Mouse (Mus musculus): Measurements from ENCODE around the gene Rrp9. TPM values are rescaled to one million over a fixed set of nuclear protein-coding genes. Genes with fewer than 3 reads are reported as not detected.

The Rrp9 gene
- polyA plus RNA-seq, 1 experiment from 2014 or later: 74.6 TPM

DNA sequence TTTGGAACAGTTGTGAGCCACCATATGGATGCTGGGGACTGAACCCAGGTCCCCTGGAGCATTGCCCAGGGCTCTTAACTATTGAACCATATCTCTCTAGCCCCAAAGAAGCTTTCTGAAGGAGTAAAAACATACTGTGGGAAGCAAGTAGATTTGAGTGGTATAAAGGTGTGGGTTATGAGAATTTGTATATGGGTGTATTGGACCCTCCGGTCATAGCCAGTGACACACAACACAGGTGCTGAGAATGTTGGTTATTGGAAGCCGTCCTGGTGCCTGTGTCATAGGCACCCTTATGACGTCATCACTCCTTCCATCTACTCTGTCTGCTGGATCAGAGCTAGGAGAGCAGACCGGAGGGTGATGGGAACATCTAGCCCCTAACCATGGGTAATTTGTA is 38.5 kb downstream of the Rrp9 start, which contains the start of gene Iqcf5:
Iqcf5 (plus strand) TSS at position 301 of the 400 bp plus-strand sequence.
- Histone ChIP-seq H3K36me3 (no peaks in the 10 kb centered on the region), H3K4me3 (no peak within 1 kb of the TSS), H3K4me1 (peaks cover 19% of the 10 kb centered on the region), H3K27me3 (ENCODE audit: insufficient read depth, poor library complexity, severe bottlenecking) (peaks cover 52% of the 10 kb centered on the region; the same call in 1 of the 2 replicates), H3K9me3 (no peaks in the 10 kb centered on the region), H3K27ac (no peak within 1 kb of the TSS)
- 83% methylated on average over 4 of the region's 4 CpGs for WGBS
- no peak for DNase-seq (ENCODE audit: low spot score)

DNA sequence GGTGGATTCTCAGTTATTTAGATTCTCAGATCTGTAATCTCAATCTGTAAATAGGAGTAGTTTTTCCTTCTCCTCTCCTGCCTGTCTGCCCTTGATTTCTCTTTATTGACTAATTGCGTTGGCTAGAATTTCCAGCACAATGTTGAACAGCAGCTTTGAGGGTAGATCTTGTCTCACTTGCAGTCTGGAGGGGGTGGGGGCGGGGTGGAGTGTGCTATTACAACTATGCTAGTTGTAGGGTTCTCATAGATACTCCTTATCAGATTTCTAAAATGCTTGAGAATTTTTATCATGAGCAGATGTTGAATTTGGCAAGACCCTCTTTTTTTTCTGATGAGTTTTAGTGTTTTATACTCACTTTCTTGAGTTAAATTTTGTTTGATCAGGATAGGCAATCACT is 43.7 kb downstream of the Rrp9 start:
- peaks cover 44% of the 10 kb centered on the region; the same call in 1 of the 2 replicates for H3K27me3 ChIP-seq (ENCODE audit: insufficient read depth, poor library complexity, severe bottlenecking)
- peaks cover 3% of the 10 kb centered on the region; the same call in 1 of the 2 replicates for H3K4me1 ChIP-seq
- H3K36me3 ChIP-seq: no peaks in the 10 kb centered on the region
- WGBS: 64% methylated on average over 2 of the region's 2 CpGs
- H3K27ac ChIP-seq: no peak overlapping the region
- H3K9me3 ChIP-seq: no peaks in the 10 kb centered on the region
- no peak overlapping the region for H3K4me3 ChIP-seq
- no peak for DNase-seq (ENCODE audit: low spot score)

DNA sequence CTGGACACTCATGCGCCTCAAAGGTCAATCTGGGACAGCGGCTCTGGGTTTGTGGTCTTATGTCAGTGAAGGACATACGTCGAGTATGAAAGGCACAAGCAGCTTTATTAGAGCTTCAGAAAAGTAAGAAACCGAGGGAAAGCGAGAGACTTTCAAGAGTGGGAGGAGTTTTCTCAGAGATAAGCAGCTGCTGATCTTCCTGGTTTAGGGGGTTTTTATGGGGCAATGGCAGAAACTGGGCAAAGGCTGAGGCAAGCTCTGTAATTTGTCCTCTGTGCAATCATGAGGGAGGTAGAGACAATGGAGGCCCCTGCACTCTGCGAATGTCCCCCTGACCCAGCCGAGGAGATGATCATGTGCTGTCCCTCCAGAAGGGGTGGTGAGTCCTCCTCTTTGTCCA is 44.1 kb downstream of the Rrp9 start:
- WGBS: 71% methylated on average over 8 of the region's 8 CpGs
- H3K4me3 ChIP-seq: no peak overlapping the region
- peaks cover 42% of the 10 kb centered on the region; the same call in 1 of the 2 replicates for H3K27me3 ChIP-seq (ENCODE audit: insufficient read depth, poor library complexity, severe bottlenecking)
- no peak overlapping the region for H3K27ac ChIP-seq
- H3K36me3 ChIP-seq: no peaks in the 10 kb centered on the region
- peaks cover 3% of the 10 kb centered on the region; the same call in 1 of the 2 replicates for H3K4me1 ChIP-seq
- no peak for DNase-seq (ENCODE audit: low spot score)
- H3K9me3 ChIP-seq: no peaks in the 10 kb centered on the region

DNA sequence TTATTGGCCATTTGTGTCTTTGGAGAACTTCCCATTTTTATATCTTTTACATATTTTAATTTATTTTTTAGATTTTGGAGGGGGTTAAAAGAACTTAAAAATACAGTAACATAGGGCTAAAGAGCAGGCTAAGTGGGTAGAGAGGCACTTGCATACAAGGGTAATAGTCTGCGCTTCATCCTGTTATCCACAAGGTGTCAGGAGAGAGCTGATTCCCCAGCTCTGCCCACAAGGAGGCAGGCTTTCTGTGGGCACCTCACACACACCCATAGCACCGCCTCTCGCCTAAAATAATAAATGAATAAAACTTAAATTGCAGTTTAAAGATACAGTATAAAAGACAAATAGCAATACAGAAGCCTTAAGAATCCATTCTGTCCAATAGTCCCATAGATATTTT is 56.1 kb downstream of the Rrp9 start:
- no peak overlapping the region for H3K4me3 ChIP-seq
- no peak overlapping the region for H3K27ac ChIP-seq
- no peaks in the 10 kb centered on the region for H3K36me3 ChIP-seq
- 0 out of 2 replicates have a peak, but pooled peaks cover 7% of the 10 kb centered on the region for H3K27me3 ChIP-seq (ENCODE audit: insufficient read depth, poor library complexity, severe bottlenecking)
- no peaks in the 10 kb centered on the region for H3K4me1 ChIP-seq
- WGBS: 25% methylated on average over 3 of the region's 3 CpGs
- DNase-seq (ENCODE audit: low spot score): no peak
- H3K9me3 ChIP-seq: no peaks in the 10 kb centered on the region

DNA sequence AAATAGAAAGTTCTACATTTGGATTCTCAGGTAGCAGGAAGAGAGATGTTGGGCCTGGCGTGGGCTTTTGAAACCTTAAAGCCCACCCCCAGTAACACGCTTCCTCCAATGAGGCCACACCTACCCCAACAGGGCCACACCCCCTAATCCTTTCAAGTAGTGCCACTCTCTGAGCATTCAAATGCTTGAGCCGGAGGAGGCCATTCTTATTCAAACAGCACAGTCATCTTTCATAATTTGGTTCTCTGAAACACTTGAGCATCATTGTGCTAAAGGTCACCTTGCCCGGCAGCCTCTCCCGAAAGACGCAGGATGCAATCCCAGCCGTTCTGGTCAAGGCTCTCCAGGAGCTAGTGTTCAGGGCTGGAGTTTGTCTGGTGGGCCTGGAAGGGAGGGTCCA is 58.5 kb downstream of the Rrp9 start:
- DNase-seq (ENCODE audit: low spot score): no peak
- H3K4me1 ChIP-seq: no peaks in the 10 kb centered on the region
- 90% methylated on average over 7 of the region's 7 CpGs for WGBS

DNA sequence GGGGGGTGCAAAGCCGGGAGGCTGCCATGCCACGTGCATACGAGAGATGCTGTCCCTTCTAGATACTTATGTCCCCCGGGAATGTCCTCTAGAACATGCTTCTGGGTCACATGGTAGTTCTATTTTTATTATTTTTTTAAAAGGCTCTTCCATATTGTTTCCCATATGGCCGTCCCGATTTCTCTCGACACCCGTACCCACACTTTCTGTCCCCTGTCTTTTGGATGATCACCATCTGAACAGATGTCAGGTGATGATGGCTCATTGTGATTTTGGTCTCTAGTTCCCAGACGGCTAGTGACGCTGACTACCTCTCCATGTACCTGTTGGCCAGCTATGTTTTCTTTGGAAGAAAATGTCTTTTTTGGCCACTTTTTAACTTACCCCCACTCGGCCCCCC is 59.2 kb downstream of the Rrp9 start:
- DNase-seq (ENCODE audit: low spot score): no peak

More for the DNA sequence above, 58.5 kb downstream of the Rrp9 start:
- no peaks in the 10 kb centered on the region for H3K9me3 ChIP-seq
- H3K36me3 ChIP-seq: no peaks in the 10 kb centered on the region
- H3K4me3 ChIP-seq: no peak overlapping the region
- no peaks in the 10 kb centered on the region for H3K27me3 ChIP-seq (ENCODE audit: insufficient read depth, poor library complexity, severe bottlenecking)
- H3K27ac ChIP-seq: no peak overlapping the region

More for the DNA sequence above, 59.2 kb downstream of the Rrp9 start:
- H3K9me3 ChIP-seq: no peaks in the 10 kb centered on the region
- no peak overlapping the region for H3K4me3 ChIP-seq
- H3K36me3 ChIP-seq: no peaks in the 10 kb centered on the region
- WGBS: 83% methylated on average over 11 of the region's 11 CpGs
- no peaks in the 10 kb centered on the region for H3K27me3 ChIP-seq (ENCODE audit: insufficient read depth, poor library complexity, severe bottlenecking)
- no peak overlapping the region for H3K27ac ChIP-seq
- no peaks in the 10 kb centered on the region for H3K4me1 ChIP-seq

Other genes starting within 250 kb of the Rrp9 start
- gene Alas1, start 227.3 kb upstream of the Rrp9 start, polyA plus RNA-seq (2016; fragmentation: Nextera tagmentation; extraction: Ambion mirVana): 96.9 and 120 TPM in 2 replicates
- gene Poc1a, start 194.9 kb upstream of the Rrp9 start, polyA plus RNA-seq (2016; fragmentation: Nextera tagmentation; extraction: Ambion mirVana): 36.5 and 42.3 TPM in 2 replicates
- gene Dusp7, start 107.3 kb upstream of the Rrp9 start, polyA plus RNA-seq (2016; fragmentation: Nextera tagmentation; extraction: Ambion mirVana): 14.4 and 21.0 TPM in 2 replicates
- gene Rpl29, start 46.5 kb upstream of the Rrp9 start, polyA plus RNA-seq (2016; fragmentation: Nextera tagmentation; extraction: Ambion mirVana): 735 and 862 TPM in 2 replicates
- gene Acy1, start 37.6 kb upstream of the Rrp9 start, polyA plus RNA-seq (2016; fragmentation: Nextera tagmentation; extraction: Ambion mirVana): 31.2 and 45.1 TPM in 2 replicates
- 4.8 and 7.8 TPM in 2 replicates for gene Abhd14b, start 28.5 kb upstream of the Rrp9 start, polyA plus RNA-seq (2016; fragmentation: Nextera tagmentation; extraction: Ambion mirVana)
- 42.0 and 46.2 TPM in 2 replicates for gene Abhd14a, start 28.3 kb upstream of the Rrp9 start, polyA plus RNA-seq (2016; fragmentation: Nextera tagmentation; extraction: Ambion mirVana)
- 135 and 186 TPM in 2 replicates for gene Pcbp4, start 22.7 kb upstream of the Rrp9 start, polyA plus RNA-seq (2016; fragmentation: Nextera tagmentation; extraction: Ambion mirVana)
- gene Gpr62, start 10.0 kb upstream of the Rrp9 start, polyA plus RNA-seq (2016; fragmentation: Nextera tagmentation; extraction: Ambion mirVana): 0.14 and 0.35 TPM in 2 replicates
- gene Parp3, start 986 bp downstream of the Rrp9 start, polyA plus RNA-seq (2016; fragmentation: Nextera tagmentation; extraction: Ambion mirVana): 1.4 and 1.7 TPM in 2 replicates
- not detected in 2 replicates for gene Iqcf1, start 24.0 kb downstream of the Rrp9 start, polyA plus RNA-seq (2016; fragmentation: Nextera tagmentation; extraction: Ambion mirVana)
- not detected in 2 replicates for gene Iqcf5, start 38.6 kb downstream of the Rrp9 start, polyA plus RNA-seq (2016; fragmentation: Nextera tagmentation; extraction: Ambion mirVana)
- not detected in 2 replicates for gene Iqcf3, start 85.7 kb downstream of the Rrp9 start, polyA plus RNA-seq (2016; fragmentation: Nextera tagmentation; extraction: Ambion mirVana)
- not detected in 2 replicates for gene Iqcf4, start 95.0 kb downstream of the Rrp9 start, polyA plus RNA-seq (2016; fragmentation: Nextera tagmentation; extraction: Ambion mirVana)
- not detected in 2 replicates for gene Iqcf6, start 150.6 kb downstream of the Rrp9 start, polyA plus RNA-seq (2016; fragmentation: Nextera tagmentation; extraction: Ambion mirVana)
- 0.21 TPM in 1 of 2 replicates, not detected in the other for gene Grm2, start 180.1 kb downstream of the Rrp9 start, polyA plus RNA-seq (2016; fragmentation: Nextera tagmentation; extraction: Ambion mirVana)
- gene Tex264, start 210.0 kb downstream of the Rrp9 start, polyA plus RNA-seq (2016; fragmentation: Nextera tagmentation; extraction: Ambion mirVana): 36.7 and 38.7 TPM in 2 replicates